Mouse (Mus musculus): ENCODE measurements around the gene Twistnb.

The Twistnb gene

DNA sequence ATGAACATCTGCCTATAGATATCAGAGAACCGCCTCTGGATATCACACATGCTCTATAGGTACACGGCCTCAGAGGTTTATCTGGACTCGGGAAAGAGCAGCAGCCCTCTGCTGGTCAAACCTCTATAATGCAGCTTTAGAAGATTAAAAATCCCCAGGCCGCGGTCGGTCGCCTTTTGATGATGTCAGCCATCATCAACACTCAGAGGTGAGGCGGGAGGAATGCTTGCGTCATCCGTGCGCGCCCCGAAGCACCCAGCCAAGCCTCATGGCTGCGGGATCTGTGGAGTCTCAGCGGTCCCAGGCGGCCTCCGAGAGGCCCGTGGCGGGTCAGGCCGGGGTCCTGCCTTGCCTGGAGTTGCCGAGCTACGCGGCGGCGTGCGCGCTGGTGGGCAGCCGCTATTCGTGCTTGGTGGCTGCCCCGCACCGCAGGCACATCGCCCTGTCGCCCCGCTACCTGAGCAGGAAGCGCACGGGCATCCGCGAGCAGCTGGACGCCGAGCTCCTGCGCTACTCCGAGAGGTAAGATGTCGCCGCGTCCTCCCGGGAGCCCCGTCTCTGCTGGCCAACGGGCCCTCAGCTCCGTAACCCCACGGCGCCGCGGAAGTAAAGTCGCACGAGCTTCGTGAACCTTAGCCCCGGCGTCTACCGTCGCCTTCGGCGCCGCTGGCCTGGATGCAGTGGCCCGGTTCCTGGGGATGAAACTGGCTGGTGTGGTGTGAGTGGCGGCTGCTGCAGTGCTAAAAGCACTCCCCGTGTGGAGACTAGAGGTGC is at the start of gene Twistnb:
TSS of gene Twistnb (plus strand) at position 249 of the 774 bp plus-strand sequence.
- peak; percentile 99 for DNase-seq

DNA sequence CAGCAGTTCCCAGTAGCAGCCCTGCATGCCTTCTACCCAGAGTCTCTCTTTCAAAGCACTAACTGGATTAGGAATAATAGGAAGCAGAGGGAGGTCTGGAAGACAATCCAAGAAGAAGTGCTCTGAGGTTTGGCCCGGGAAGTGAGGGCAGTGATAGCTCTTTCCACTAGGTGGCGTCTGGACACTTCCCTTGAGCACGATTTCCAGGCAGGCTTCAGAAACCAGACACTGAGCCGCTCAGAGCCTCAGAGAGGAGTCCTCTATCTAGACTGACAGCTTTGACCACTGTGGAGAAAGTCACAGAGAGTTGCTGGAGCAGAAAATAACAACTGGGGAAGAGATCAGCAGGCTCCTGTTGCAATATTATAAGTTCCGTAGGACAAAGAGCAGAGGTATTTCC is 40.6 kb upstream of the Twistnb start:
- DNase-seq = peak; percentile 73

DNA sequence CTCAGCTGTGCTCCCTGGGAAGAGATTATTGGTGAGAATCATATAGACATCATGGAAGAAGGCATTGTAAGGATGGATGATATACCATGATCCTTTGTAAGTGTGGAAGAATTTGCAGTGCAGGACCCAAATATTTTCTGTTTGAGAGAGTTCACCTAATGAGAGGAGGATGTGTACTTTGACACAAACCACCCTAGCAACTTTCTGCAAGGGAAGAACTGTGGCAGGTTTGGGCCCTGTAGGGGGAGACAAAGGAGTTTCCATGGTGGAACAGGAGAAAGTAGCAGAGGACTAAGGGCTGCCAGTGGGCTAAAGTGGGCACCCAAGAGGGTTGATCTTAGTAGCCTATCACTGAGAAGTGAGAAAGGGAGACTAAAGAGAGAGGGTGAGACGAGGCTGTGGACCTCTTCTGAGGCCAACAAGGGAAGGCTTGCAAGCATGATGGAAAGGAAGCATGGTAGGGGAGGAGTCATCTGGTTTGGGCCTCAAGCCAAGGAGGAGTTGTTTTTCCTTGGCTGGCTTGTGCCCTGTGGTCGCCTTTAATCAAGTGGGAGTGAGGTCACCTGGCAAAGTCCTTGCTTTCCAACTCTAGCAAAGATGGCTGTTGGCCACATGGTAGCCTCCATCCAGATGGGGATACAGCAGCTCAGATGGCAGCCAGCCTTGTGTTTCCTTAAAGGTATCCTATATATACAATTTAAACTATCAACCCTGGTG is 38.4 kb upstream of the Twistnb start:
- no peak for DNase-seq

DNA sequence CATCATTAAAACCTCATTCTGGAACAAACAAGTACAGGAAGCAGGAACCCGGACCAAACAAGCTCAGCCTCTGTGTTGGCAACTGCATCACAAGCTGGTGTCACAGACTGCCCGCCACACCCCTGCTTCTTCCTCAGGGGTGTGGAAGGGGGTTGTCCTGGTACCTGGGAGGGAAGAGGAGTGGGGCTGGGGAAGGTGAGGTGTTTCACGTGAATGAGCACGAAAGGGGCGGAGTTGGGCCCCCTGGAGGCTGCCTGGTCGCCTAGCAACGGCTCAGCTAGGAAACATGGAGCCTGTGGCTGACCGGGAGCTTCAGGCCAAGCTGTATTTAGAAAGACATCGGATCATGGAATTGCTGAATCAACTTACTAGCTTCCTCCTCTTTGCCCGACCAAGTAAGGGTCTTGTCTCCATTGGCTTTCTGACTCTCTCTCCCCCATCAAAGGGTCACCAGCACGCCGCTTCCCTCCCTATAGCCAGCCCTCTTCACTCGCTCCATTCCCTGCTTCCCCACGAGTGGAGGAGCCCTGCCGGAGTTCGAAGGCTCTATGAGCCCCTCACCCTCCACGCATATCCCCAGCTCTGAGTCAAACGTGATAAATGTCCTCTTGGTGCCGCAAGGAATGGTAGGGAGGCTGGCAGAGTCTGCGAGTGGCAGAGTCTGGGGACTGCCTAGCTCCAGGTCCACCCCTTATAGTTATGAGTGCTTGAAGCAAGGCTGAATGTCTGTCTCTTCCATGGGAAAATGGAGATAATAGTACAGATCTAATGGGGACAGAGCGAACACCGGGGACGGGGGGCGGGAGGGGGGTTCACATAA is 34.4 kb upstream of the Twistnb start, which contains the start of gene Efcab10:
TSS of gene Efcab10 (plus strand) at position 51 of the 820 bp plus-strand sequence.
- peak; percentile 9 for DNase-seq

DNA sequence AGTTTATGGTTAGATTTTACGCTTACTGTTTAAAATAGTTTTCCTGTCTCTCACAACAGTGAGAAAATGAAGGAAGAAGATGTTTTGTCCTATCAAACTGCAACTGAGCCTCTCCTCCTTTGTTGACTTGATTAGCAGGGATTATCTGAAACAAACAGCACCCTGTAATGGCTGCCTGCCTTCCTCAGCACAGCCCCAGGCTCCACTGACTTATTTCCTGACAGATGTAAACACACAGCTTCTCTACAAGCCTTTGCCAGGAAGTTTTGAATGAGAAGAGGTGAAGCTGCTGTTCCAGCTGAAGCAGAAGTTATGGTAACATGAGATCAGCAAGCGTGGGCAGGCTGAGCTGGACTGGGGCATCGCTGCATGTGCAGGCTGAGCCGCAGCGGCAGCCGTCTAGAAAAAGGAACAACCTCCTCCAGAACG is 26.2 kb upstream of the Twistnb start:
- DNase-seq = peak; percentile 15

DNA sequence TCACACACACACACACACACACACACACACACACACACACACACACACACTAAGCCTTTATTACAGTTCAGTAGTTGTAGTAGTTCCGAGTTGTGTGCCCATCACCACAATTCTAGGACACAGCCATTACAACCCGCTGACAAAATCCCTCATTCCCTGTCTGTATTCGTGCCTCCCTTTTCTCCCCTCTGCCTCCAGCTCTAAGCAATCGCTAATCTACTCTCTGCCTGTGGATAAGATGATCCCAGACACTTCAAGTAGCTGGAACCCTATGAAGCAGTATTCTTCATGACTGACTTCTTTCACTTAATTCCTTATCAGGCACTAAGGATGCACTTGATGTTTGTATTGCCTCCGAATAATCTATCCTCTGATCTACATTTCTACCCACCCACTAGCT is 24.4 kb upstream of the Twistnb start:
- DNase-seq = no peak

DNA sequence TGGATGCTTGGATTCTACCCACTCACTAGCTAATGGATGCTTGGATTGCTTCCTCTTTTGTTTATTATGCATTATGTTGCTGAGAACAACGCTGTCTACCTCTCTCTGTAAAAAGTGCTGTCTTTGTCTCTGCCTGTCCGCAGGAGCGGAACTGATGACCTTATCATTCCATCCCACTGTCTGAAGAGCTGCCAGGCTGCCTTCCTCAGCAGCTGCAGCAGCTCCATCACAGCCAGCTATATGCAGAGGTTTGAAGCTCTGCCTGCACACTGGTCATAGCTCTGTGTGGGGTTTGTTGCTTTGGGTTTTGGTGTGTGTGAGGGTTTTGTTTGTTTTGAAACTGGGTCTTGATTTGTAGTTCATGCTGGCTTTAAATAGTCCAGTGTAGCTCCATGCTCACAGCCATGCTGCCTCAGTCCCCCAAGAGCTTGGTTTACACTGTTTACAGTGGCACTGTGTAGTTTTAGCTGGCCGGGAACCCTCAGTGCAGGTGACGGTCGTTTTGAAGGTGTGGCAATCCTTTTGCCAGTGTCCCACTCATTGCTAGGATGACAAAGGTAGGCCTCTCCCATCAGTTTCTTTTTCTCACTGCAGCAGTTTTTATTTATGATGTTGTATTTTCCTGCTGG is 23.9 kb upstream of the Twistnb start:
- DNase-seq = peak; percentile 14

DNA sequence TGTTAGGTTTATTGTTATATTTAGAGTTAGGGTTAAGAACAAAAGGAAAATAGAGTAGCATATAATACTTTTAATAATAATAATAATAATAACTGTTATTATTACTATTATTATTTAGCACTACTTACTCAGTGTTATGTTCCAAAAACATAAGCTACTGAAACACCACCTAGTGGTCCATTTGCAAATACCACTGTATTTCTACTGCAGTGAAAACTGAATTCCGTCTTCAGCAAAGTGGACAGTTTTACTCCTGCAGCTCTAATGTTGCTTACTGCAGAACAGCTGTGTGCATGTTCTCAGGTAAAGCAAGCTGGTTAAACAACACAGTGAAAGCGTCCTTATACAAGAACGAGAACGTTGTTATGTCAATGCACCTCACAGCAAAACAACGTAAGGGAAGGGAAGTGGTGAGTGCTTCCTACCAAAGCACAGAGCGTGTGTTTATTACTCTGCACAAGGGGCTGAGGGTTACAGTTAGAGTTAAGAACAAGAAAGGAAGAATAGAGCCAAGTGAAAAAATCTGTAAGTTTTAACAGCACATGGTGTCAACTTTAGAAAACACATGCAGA is 17.8 kb upstream of the Twistnb start:
- DNase-seq = no peak

DNA sequence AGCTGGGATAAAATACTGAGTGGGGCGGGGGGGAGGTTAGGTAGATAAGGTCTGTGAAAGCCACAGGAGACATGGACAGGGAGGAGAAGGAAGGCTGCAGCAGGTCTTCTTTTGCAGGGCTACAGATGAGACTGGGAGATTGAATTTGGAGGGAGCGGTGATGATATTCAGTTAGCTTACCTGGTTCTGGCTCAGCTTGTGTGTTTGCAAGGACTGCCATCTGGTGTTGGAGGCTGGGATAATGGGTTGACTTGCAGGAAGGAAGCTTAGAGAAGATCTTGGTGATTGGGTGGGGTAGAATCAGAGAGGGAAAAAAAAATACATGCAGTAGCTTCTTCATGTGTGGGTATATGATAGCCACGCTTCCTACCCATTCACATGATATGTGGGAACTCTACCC is 5.1 kb upstream of the Twistnb start:
- peak; percentile 56 for DNase-seq

DNA sequence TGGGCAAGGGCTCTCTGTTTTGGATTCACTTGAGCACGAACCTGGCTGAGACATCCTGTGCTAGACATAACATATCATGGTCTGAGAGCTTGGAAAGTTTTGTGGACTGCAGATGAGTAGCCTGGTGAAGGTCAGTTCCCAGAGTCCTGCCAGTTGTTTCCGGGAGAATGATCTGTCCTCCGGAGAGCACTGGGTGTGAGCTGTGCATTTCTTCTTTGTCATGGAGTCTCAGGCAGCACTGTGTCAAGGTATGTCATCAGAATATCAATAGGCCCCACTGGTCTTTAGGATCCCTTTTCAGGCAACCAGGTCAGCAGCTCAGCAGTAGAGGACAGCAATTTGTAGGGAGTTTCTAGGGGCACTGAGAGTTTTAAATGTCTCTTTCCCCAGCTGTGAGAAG is 2.1 kb upstream of the Twistnb start:
- DNase-seq = no peak

DNA sequence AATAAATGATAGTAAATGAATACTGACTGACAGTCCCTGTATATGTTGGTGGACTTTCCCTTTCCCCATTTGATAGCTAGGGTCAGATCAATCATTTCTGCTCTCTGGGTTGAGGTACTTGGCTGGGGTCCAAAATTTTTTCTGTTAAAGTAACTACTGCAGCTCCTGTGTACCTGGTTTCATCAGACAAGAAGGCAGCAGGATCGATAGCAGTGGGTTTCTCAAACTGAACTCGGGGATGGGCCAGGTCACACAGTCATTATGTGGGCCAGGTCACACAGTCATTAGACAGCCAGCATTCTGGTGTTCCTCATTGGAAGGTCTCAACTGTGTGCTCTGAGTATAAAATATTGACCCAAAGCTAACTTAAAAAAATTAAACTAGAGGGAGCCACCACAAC is 1.7 kb upstream of the Twistnb start:
- DNase-seq = no peak

DNA sequence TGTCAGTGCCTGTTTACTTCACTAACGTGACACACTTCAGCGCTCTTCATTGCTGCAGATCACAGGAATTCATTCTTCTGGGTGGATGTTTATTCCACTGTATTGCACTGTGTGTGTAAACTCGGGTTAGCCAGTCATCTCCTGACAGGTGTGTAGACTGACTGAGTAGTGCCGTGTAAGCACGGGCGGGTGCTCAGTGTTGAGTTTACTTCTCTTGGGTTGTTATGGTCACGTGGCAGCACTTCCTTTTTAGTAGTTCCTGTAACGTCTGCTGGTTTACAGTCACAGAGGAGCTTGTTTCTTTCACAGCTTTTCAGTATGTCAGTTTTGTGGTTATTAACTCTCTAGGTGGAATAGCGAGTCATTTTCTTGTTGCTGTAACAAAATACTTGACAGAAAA is 4.4 kb downstream of the Twistnb start:
- peak; percentile 25 for DNase-seq

DNA sequence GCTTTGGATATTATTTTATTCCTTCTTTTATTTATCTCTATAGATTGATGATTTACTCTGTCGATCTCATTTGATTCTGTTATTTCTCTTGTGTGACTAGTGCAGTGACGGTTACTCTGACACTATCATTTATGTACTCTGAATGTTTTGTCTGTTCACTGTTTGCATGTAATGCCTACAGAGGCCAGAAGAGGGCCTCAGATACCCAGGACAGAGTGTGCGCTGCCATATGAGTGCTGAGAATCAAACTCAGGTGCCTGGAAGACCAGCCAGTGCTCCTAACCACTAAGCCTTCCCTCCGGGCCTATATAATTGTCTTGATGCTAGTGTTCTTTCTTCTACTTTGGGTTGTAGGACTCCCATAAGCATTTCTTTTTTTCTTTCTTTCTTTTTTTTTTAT is 5.3 kb downstream of the Twistnb start:
- no peak for DNase-seq

DNA sequence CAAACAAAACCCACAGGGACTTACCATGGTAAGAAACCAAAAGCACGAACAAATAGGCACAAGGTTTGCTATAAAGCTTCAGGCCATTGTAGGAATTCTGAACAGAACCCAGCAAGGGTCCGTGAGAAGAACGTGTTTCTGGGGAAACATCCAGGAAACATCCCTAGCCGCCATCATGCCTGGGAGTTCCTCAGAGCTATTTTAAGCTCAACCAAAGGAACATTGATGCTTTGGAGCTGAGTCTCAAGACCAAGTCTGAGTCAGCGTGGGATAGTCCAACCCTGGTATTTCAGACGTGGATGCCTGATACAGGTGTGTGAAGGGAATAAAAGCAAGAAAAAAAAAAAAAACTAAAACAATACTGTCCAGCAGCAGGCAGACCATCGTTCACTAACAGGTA is 26.0 kb downstream of the Twistnb start:
- DNase-seq = no peak

DNA sequence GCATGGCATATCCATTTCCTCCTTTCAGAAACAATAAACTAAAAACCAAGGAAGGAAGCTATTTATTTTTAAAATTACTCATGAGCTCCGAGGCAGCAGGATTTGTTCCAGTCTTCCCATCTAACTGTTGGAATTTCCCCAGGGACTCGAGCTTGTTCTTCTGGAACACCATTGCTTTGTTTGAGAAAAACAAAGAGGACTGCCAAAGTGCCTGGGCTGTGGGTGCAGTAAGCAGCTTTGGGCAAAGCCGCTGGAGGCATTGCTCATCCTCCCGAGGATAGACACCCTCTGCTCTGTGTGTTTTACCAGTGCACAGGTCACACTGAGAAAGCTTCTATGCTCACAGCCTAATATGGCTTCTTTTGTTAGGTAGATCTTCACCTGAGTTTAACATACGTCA is 26.8 kb downstream of the Twistnb start:
- no peak for DNase-seq

DNA sequence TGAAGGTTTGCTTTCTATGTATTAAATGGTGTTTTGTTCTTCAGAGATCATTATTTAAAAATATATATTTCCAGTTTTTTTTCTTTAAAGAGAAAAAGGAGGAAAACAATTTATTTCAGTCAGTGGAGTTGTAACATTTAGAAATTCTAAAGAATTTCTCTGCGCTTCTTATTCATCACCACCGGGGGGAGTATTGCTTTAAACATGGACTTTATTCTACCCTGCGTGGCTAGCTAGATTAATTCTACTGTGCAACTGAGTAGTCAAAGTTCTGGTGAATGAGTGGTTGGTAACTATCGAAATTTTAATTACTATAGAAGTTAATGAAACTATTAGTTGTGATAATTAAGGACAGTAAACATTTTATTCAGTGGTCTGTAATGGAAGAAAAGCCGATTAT is 51.5 kb downstream of the Twistnb start:
- DNase-seq = no peak

DNA sequence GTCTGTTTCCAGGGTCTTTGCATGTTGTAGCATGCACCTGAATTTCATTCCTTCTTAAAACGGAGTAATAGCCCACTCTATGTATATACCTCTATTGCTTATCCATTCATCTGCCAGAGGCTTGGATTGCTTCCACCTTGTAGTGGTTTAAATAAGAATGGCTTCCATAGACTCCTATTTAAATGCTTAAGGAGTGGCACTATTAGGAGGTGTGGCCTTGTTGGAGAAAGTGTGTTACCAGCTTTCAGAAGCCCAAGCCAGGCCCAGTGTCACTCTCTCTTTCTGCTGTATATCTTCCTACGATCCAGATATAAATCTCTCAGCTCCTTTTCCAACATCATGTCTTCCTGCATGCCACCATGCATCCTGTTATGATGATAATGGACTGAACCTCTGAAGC is 53.5 kb downstream of the Twistnb start:
- DNase-seq = no peak
